Mouse (Mus musculus) layer of hippocampus, postnatal 14 days (tissue): ENCODE results near the gene Gm6592. TPM values are rescaled to one million over a fixed set of nuclear protein-coding genes. Genes with fewer than 3 reads are reported as not detected.
"Not testable (repeated sequence)": the region's sequence is repeated elsewhere in the genome, so short reads cannot be mapped to it uniquely, and the experiment has no call there.

Experiments
- DNase-seq, 2 experiments: peaks; one replicate each; pipeline ENCODE4 v3.0.0; 2021 to 2022; ENCODE audit warnings: low spot score in 2 of 2, mixed read lengths in 1 of 2
- long read RNA-seq, 2 experiments: library from polyadenylated mRNA; stranded (forward); transcript quantifications; one replicate each; pipeline ENCODE4 v2.0.0; 2021
- total RNA-seq, 2 experiments: library from RNA; stranded (reverse); gene quantifications; 2 replicates each; pipeline ENCODE4 v1.2.3; 2021

Gm6592 gene
- not detected for total RNA-seq
- long read RNA-seq, experiment 1, result 0 reads
- long read RNA-seq, experiment 2, result 0 reads

GRCm38 (mm10) chrX:8843694-8844093, at the start of gene Gm6592:
Gm6592 (plus strand) TSS chrX:8843994.
- no peak for DNase-seq

DNA sequence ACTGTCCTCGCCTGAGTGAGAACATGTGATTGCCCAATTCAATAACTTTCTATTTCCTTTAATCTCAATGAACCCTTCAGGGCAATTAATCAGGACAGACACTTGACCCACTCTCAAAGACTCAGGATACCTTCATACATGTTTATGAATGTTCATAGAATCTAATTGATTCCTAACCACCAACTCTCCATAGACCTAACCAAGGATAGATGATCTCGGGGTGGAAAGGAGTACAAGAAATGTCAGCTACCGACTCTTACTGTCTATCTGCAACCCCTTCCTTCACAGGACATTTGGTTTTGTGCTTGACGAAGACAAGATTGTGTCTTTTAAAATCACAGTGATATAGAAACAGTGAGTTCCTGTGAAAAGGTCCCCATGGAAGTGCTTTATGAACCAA, 40.4 kb upstream of the Gm6592 start, which contains the start of gene Ssxb5:
Gene Ssxb5, plus strand, starts transcription at position 301 of the 400 bp plus-strand sequence.
- not testable (repeated sequence) for DNase-seq

- DNase-seq, result peak; percentile 38 to 45
Measured at GRCm38 (mm10) chrX:8832043-8832442, 11.8 kb upstream of the Gm6592 start.

DNA sequence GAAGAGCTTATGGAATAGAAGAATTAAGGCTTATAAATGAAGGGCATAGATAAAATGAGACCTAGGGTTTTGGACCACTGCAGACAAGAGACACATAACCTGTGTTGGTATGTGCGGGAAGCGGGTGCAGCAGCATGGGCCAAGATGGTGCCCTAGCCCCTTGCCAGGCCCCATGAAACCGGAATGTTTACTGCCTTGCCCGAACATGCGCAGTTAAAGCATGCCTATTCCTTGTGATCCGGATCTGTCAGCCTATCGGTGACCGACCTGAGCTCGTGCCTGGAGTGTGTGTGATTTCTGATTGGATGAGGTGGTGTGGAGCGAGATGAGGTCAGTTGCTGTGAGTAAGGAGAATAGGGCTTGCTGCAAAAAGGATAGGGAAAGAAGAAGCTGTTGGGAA, 8.7 kb downstream of the Gm6592 start:
- no peak for DNase-seq

DNA sequence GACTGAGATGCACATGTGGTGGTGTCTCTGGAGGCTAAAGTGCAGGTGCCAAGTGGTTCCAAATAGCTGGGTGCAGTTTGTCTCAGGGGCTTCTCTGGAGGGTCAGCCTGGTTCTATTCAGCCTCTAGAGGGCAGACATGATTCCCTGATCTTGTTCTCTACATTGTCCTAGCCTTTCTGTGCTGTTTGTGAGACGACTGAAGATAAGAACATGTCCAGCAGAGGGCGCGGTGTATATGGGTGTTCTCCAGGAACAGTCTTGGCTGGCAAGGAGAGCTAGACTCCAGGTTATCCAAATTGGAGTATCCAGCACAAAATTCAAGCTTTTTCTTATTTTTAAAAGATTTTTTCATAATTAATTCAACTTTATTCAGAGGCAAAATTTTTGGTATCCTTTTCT, 20.5 kb downstream of the Gm6592 start:
- DNase-seq, result peak; percentile 48 to 71

- not testable (repeated sequence) for DNase-seq
Measured at GRCm38 (mm10) chrX:8873953-8874352, 30.2 kb downstream of the Gm6592 start, which contains the start of gene Gm5751. Gm5751 (plus strand) TSS chrX:8874253.

DNA sequence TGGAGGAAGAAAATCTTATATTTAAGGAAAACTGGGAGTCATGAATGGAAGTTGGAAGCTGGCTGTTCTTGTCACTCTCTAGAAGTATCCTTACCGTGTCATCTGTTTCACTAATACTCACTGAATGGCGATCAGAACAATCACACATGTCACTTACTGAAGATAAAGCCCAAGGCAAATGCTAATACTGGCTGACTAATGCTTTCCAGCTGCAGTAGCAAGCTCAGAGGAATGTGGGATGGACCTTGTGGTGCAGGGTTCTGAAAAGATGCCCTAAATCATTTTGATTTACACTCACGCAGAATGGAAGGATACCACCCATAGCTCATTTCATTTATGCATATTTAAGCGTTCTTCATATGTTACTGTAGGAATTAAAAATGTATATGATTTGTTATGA, 40.5 kb downstream of the Gm6592 start:
- no peak for DNase-seq

DNA sequence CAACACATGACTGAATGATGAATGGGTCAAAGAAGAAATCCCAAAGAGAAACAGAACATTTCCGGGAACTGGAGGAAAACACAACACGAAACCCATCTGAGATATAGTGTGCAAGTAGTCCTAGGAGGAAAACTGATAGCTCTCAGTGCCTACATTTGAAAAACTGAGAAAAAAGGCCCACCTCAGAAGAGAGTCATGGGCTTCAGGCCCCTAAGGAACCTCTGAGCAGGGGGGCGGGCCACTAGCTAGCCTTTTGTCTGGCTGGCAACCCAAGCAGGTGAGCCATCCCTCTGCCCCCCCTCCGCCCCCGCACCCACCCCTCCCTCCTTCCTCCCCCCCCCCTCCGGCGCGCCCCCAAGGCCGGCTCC, 48.2 kb downstream of the Gm6592 start:
- DNase-seq, result no peak

GRCm38 (mm10) chrX:8892343-8893155, 48.8 kb downstream of the Gm6592 start, which contains the start of gene B630019K06Rik:
B630019K06Rik (plus strand) TSS chrX:8892382.
- DNase-seq, result peak; percentile 45 to 49

- DNase-seq, result peak in 1 of 2 experiments; percentile 21
Measured at GRCm38 (mm10) chrX:8893182-8893651, 49.4 kb downstream of the Gm6592 start.

Other genes starting within 250 kb of the Gm6592 start
- not detected for gene Ssxb8, start 153.2 kb upstream of the Gm6592 start, total RNA-seq
- gene Ssx9, start 95.6 kb upstream of the Gm6592 start, total RNA-seq, result not detected
- gene Ssxb5, start 40.3 kb upstream of the Gm6592 start, total RNA-seq, result not detected
- not detected for gene Gm5751, start 30.3 kb downstream of the Gm6592 start, total RNA-seq
- gene B630019K06Rik, start 48.4 kb downstream of the Gm6592 start, total RNA-seq, result 10 to 100 TPM; 28.5 to 30.2 TPM
- gene Fthl17b, start 119.0 kb downstream of the Gm6592 start, total RNA-seq, result not detected
- not detected for gene Fthl17c, start 132.6 kb downstream of the Gm6592 start, total RNA-seq
- not detected for gene Fthl17d, start 142.8 kb downstream of the Gm6592 start, total RNA-seq
- not detected for gene Fthl17e, start 189.5 kb downstream of the Gm6592 start, total RNA-seq
- gene Fthl17f, start 219.0 kb downstream of the Gm6592 start, total RNA-seq, result not detected